Mouse (Mus musculus): ENCODE data around the gene Syt3. TPM values are rescaled to one million over a fixed set of nuclear protein-coding genes. Genes with fewer than 3 reads are reported as not detected.

The Syt3 gene
- polyA plus RNA-seq, 1 experiment from 2014 or later = 1.6 TPM

DNA sequence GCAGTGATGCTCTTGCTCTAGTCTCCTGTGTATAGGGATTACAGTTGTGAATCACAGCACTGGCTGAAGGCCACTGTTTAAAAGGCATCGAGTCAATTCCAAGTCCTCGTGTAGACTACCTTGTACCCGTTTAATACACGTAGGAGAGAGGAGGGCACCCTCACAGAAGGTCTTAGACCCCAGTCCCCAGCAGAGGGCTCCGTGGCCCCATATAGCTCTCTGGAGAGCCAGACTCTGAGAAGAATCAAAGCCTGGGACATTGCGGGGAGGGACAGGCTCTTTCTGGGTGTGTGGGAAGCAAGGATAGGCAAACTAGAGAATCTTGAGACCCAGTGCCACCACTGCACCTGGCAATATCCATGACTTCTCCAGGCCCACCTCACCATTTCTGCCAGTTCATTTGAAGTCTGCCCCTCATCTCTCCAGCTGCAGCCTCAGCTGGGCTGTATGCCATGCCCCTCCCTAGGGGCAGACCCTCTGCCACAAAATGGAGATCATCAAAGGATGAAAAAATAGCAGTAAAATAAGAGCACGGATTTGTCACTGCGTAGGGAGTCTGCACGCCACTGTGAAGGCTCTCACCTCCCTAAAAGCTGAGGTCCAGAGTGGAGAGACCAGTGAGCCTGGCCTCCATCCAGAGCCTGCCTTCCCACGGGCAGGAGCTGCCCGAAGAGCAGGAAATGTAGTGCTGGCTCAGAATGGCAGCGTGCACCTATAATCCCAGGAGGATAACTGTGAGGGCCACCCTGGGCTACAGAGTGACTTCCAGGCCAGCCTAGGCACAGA is 62.4 kb downstream of the Syt3 start:
- no peak overlapping the region for H3K27ac ChIP-seq (ENCODE audit: low read length)
- H3K4me2 ChIP-seq (replicated peaks; ENCODE audit: low read depth, low read length) = no peak overlapping the region
- H3K9ac ChIP-seq (replicated peaks; ENCODE audit: low read depth, low read length) = no peak overlapping the region
- WGBS = 38% methylated on average over 12 of the region's 12 CpGs
- peaks cover 44% of the 10 kb centered on the region for H3K27me3 ChIP-seq (ENCODE audit: control insufficient read depth, insufficient read depth, low read length)
- no peaks in the 10 kb centered on the region for H3K36me3 ChIP-seq (ENCODE audit: control insufficient read depth, insufficient read depth, low read length)
- no peaks in the 10 kb centered on the region for H3K9me3 ChIP-seq (ENCODE audit: control insufficient read depth, low read depth, low read length)
- 0 out of 2 replicates have a peak, but pooled peaks cover 7% of the 10 kb centered on the region for H3K4me1 ChIP-seq (ENCODE audit: control insufficient read depth, insufficient read depth, low read length)
- ATAC-seq (ENCODE audit: insufficient number of reproducible peaks, insufficient read depth, low FRiP score, low read depth) = no peak
- H3K4me3 ChIP-seq (ENCODE audit: low read depth, low read length) = no peak overlapping the region

Other genes starting within 250 kb of the Syt3 start
- gene Klk1b16, start 247.3 kb upstream of the Syt3 start, polyA plus RNA-seq (2014; fragmentation: Nextera tagmentation; extraction: Ambion mirVana) = not detected in 2 replicates
- not detected in 2 replicates for gene Klk1b24, start 195.9 kb upstream of the Syt3 start, polyA plus RNA-seq (2014; fragmentation: Nextera tagmentation; extraction: Ambion mirVana)
- gene Klk1b3, start 185.9 kb upstream of the Syt3 start, polyA plus RNA-seq (2014; fragmentation: Nextera tagmentation; extraction: Ambion mirVana) = not detected in 2 replicates
- not detected in 2 replicates for gene Klk1b4, start 176.7 kb upstream of the Syt3 start, polyA plus RNA-seq (2014; fragmentation: Nextera tagmentation; extraction: Ambion mirVana)
- not detected in 2 replicates for gene Klk1b5, start 168.2 kb upstream of the Syt3 start, polyA plus RNA-seq (2014; fragmentation: Nextera tagmentation; extraction: Ambion mirVana)
- gene Klk1, start 158.7 kb upstream of the Syt3 start, polyA plus RNA-seq (2014; fragmentation: Nextera tagmentation; extraction: Ambion mirVana) = 0.71 and 2.0 TPM in 2 replicates
- gene Gm36864, start 147.9 kb upstream of the Syt3 start, polyA plus RNA-seq (2014; fragmentation: Nextera tagmentation; extraction: Ambion mirVana) = not detected in 2 replicates
- 1.5 and 1.6 TPM in 2 replicates for gene 1700028J19Rik, start 137.4 kb upstream of the Syt3 start, polyA plus RNA-seq (2014; fragmentation: Nextera tagmentation; extraction: Ambion mirVana)
- 123 and 143 TPM in 2 replicates for gene 2410002F23Rik, start 137.4 kb upstream of the Syt3 start, polyA plus RNA-seq (2014; fragmentation: Nextera tagmentation; extraction: Ambion mirVana)
- gene Acp4, start 126.7 kb upstream of the Syt3 start, polyA plus RNA-seq (2014; fragmentation: Nextera tagmentation; extraction: Ambion mirVana) = 0.15 TPM in 1 of 2 replicates, not detected in the other
- not detected in 2 replicates for gene Gm15517, start 122.7 kb upstream of the Syt3 start, polyA plus RNA-seq (2014; fragmentation: Nextera tagmentation; extraction: Ambion mirVana)
- gene Clec11a, start 77.2 kb upstream of the Syt3 start, polyA plus RNA-seq (2014; fragmentation: Nextera tagmentation; extraction: Ambion mirVana) = 4.2 and 4.9 TPM in 2 replicates
- 4.2 and 4.5 TPM in 2 replicates for gene Shank1, start 73.8 kb upstream of the Syt3 start, polyA plus RNA-seq (2014; fragmentation: Nextera tagmentation; extraction: Ambion mirVana)
- 1.2 and 1.3 TPM in 2 replicates for gene 1700008O03Rik, start 1.7 kb downstream of the Syt3 start, polyA plus RNA-seq (2014; fragmentation: Nextera tagmentation; extraction: Ambion mirVana)
- gene Lrrc4b, start 44.9 kb downstream of the Syt3 start, polyA plus RNA-seq (2014; fragmentation: Nextera tagmentation; extraction: Ambion mirVana) = 1.2 and 2.1 TPM in 2 replicates
- 0.52 and 1.1 TPM in 2 replicates for gene Aspdh, start 81.3 kb downstream of the Syt3 start, polyA plus RNA-seq (2014; fragmentation: Nextera tagmentation; extraction: Ambion mirVana)
- gene Josd2, start 83.9 kb downstream of the Syt3 start, polyA plus RNA-seq (2014; fragmentation: Nextera tagmentation; extraction: Ambion mirVana) = 76.7 and 82.1 TPM in 2 replicates
- 113 and 116 TPM in 2 replicates for gene Emc10, start 112.4 kb downstream of the Syt3 start, polyA plus RNA-seq (2014; fragmentation: Nextera tagmentation; extraction: Ambion mirVana)
- gene Fam71e1, start 112.5 kb downstream of the Syt3 start, polyA plus RNA-seq (2014; fragmentation: Nextera tagmentation; extraction: Ambion mirVana) = 11.6 and 17.9 TPM in 2 replicates
- gene Mybpc2, start 140.6 kb downstream of the Syt3 start, polyA plus RNA-seq (2014; fragmentation: Nextera tagmentation; extraction: Ambion mirVana) = 0.39 and 0.43 TPM in 2 replicates
- gene Spib, start 148.0 kb downstream of the Syt3 start, polyA plus RNA-seq (2014; fragmentation: Nextera tagmentation; extraction: Ambion mirVana) = not detected in 2 replicates
- gene Pold1, start 164.7 kb downstream of the Syt3 start, polyA plus RNA-seq (2014; fragmentation: Nextera tagmentation; extraction: Ambion mirVana) = 54.3 and 56.6 TPM in 2 replicates
- 63.2 and 66.7 TPM in 2 replicates for gene Nr1h2, start 169.8 kb downstream of the Syt3 start, polyA plus RNA-seq (2014; fragmentation: Nextera tagmentation; extraction: Ambion mirVana)
- gene Napsa, start 188.3 kb downstream of the Syt3 start, polyA plus RNA-seq (2014; fragmentation: Nextera tagmentation; extraction: Ambion mirVana) = 1.6 and 2.8 TPM in 2 replicates
- gene Kcnc3, start 206.6 kb downstream of the Syt3 start, polyA plus RNA-seq (2014; fragmentation: Nextera tagmentation; extraction: Ambion mirVana) = 0.39 and 0.57 TPM in 2 replicates